Mouse (Mus musculus) embryonic facial prominence, embryonic 11.5 days (tissue): ENCODE measurements at regions not wholly inside any gene's neighbourhood (a gene's known extent, or its start where the extent isn't known, plus 50 kb on each side); places are given as distances from the start of the nearest gene placed in this dataset.

ENCODE experiments used
- ATAC-seq: fragments of 200-750 bp; cut with Nextera tagmentation; replicated peaks from 2 replicates; pipeline ENCODE4 v1.8.0; 2017; ENCODE audit warnings: low read depth; ENCODE audit not compliant: insufficient number of reproducible peaks, low FRiP score, low TSS enrichment
- DNase-seq: peaks from one replicate; pipeline ENCODE4 v3.0.0-alpha.2; 2015; ENCODE audit warnings: low spot score
- H3K27ac ChIP-seq: fragments of 300-500 bp; sonication (generic); replicated peaks from 2 replicates; pipeline ENCODE4 v1.5.1; 2014; ENCODE audit warnings: mild to moderate bottlenecking, low read depth, low read length, control low read depth
- H3K27me3 ChIP-seq: fragments of 300-500 bp; sonication (generic); 2 replicates; pipeline ENCODE4 v1.6.1; 2014; ENCODE audit warnings: mild to moderate bottlenecking, low read length, moderate library complexity, mixed read lengths; ENCODE audit not compliant: control insufficient read depth, insufficient read depth
- H3K36me3 ChIP-seq: fragments of 300-500 bp; sonication (generic); replicated peaks from 2 replicates; pipeline ENCODE4 v1.6.1; 2014; ENCODE audit warnings: low read depth, mild to moderate bottlenecking, low read length, moderate library complexity, mixed read lengths; ENCODE audit not compliant: control insufficient read depth, insufficient read depth
- H3K4me1 ChIP-seq: fragments of 300-500 bp; sonication (generic); 2 replicates; pipeline ENCODE4 v1.6.1; 2014; ENCODE audit warnings: low read length, mixed read lengths; ENCODE audit not compliant: control insufficient read depth, insufficient read depth
- H3K4me2 ChIP-seq: fragments of 300-500 bp; sonication (generic); 2 replicates; pipeline ENCODE4 v1.6.1; 2014; ENCODE audit warnings: low read depth, mild to moderate bottlenecking, control low read depth, low read length, moderate library complexity
- H3K4me3 ChIP-seq: fragments of 300-500 bp; sonication (generic); 2 replicates; pipeline ENCODE4 v1.5.1; 2014; ENCODE audit warnings: low read depth, low read length, control low read depth
- H3K9ac ChIP-seq: fragments of 300-500 bp; sonication (generic); replicated peaks from 2 replicates; pipeline ENCODE4 v1.6.1; 2014; ENCODE audit warnings: mild to moderate bottlenecking, control low read depth, low read length
- H3K9me3 ChIP-seq: fragments of 300-500 bp; sonication (generic); replicated peaks from 2 replicates; pipeline ENCODE4 v1.6.1; 2016; ENCODE audit warnings: mild to moderate bottlenecking, low read length, inconsistent platforms, mixed read lengths; ENCODE audit not compliant: control insufficient read depth
- WGBS: fragments of 180-500 bp; shearing (Covaris S2); extraction: QIAGEN DNeasy Blood & Tissue Kit; methylation state at CpG from one replicate; pipeline ENCODE4 v1.1.7; 2014; 5-methylcytosine and 5-hydroxymethylcytosine counted together

- 81% methylated on average over 30 of the region's 30 CpGs for WGBS
- no peaks in the 10 kb centered on the region for H3K9me3 ChIP-seq
- peaks cover 6% of the 10 kb centered on the region; the same call in 1 of the 2 replicates for H3K4me1 ChIP-seq
- no peak overlapping the region for H3K9ac ChIP-seq
- DNase-seq: no peak
- no peak overlapping the region for H3K4me3 ChIP-seq
- H3K27me3 ChIP-seq: no peaks in the 10 kb centered on the region
- no peak overlapping the region for H3K4me2 ChIP-seq
- H3K27ac ChIP-seq: no peak overlapping the region
- no peaks in the 10 kb centered on the region for H3K36me3 ChIP-seq
- ATAC-seq: no peak
Observed at GRCm38 (mm10) chr2:166305044-166306002, 149.9 kb upstream of the Sulf2 start.

GRCm38 (mm10) chr2:166303854-166304253 lies 148.4 kb upstream of the Sulf2 start:
- no peak overlapping the region for H3K9ac ChIP-seq
- DNase-seq (no peak), ATAC-seq (no peak)
- H3K4me1 ChIP-seq: peaks cover 6% of the 10 kb centered on the region; the same call in 1 of the 2 replicates
- no peak overlapping the region for H3K4me3 ChIP-seq
- H3K4me2 ChIP-seq: no peak overlapping the region
- WGBS: 80% methylated on average over 2 of the region's 2 CpGs
- H3K9me3 ChIP-seq: no peaks in the 10 kb centered on the region
- H3K27ac ChIP-seq: no peak overlapping the region
- no peaks in the 10 kb centered on the region for H3K27me3 ChIP-seq
- H3K36me3 ChIP-seq: no peaks in the 10 kb centered on the region

GRCm38 (mm10) chr2:166301161-166301560 lies 145.7 kb upstream of the Sulf2 start:
- Histone ChIP-seq H3K27me3 (no peaks in the 10 kb centered on the region), H3K4me1 (no peaks in the 10 kb centered on the region; the same call in 1 of the 2 replicates), H3K27ac (no peak overlapping the region), H3K4me2 (no peak overlapping the region), H3K9me3 (no peaks in the 10 kb centered on the region), H3K4me3 (no peak overlapping the region), H3K9ac (no peak overlapping the region), H3K36me3 (no peaks in the 10 kb centered on the region)
- DNase-seq: no peak
- ATAC-seq: no peak
- 82% methylated on average over 9 of the region's 9 CpGs for WGBS

- DNase-seq (no peak), ATAC-seq (no peak)
- Histone ChIP-seq H3K4me3 (no peak overlapping the region), H3K27ac (no peak overlapping the region), H3K4me2 (no peak overlapping the region), H3K36me3 (no peaks in the 10 kb centered on the region), H3K9ac (no peak overlapping the region), H3K27me3 (no peaks in the 10 kb centered on the region), H3K4me1 (peaks cover 16% of the 10 kb centered on the region), H3K9me3 (no peaks in the 10 kb centered on the region)
- WGBS: 69% methylated on average over 10 of the region's 10 CpGs
Observed at GRCm38 (mm10) chr2:166294672-166295071, 139.2 kb upstream of the Sulf2 start.

GRCm38 (mm10) chr2:166292987-166293386 lies 137.5 kb upstream of the Sulf2 start:
- Histone ChIP-seq H3K27ac (no peak overlapping the region), H3K9ac (no peak overlapping the region), H3K9me3 (no peaks in the 10 kb centered on the region), H3K27me3 (no peaks in the 10 kb centered on the region), H3K4me2 (no peak overlapping the region), H3K4me3 (no peak overlapping the region), H3K4me1 (peaks cover 16% of the 10 kb centered on the region), H3K36me3 (no peaks in the 10 kb centered on the region)
- DNase-seq: no peak
- WGBS: 77% methylated on average over 6 of the region's 6 CpGs
- no peak for ATAC-seq

- no peak overlapping the region for H3K4me2 ChIP-seq
- no peaks in the 10 kb centered on the region for H3K9me3 ChIP-seq
- H3K4me1 ChIP-seq: peaks cover 16% of the 10 kb centered on the region
- H3K9ac ChIP-seq: no peak overlapping the region; the same call in 1 of the 2 replicates
- peak overlapping the region; percentile 54 for H3K27ac ChIP-seq
- DNase-seq (peak; percentile 75), ATAC-seq (peak; percentile 70)
- no peak overlapping the region for H3K4me3 ChIP-seq
- WGBS: 23% methylated on average over 6 of the region's 6 CpGs
- no peaks in the 10 kb centered on the region for H3K27me3 ChIP-seq
- no peaks in the 10 kb centered on the region for H3K36me3 ChIP-seq
Observed at GRCm38 (mm10) chr2:166291266-166291665, 135.8 kb upstream of the Sulf2 start.

GRCm38 (mm10) chr2:166290826-166291225 lies 135.4 kb upstream of the Sulf2 start:
- Histone ChIP-seq H3K4me2 (no peak overlapping the region), H3K4me3 (no peak overlapping the region), H3K4me1 (peaks cover 16% of the 10 kb centered on the region), H3K9me3 (no peaks in the 10 kb centered on the region), H3K27ac (peak overlapping the region; percentile 43), H3K9ac (no peak overlapping the region), H3K36me3 (no peaks in the 10 kb centered on the region), H3K27me3 (no peaks in the 10 kb centered on the region)
- ATAC-seq: 0 out of 2 replicates have a peak, but pooled peaks have one; percentile 5
- peak; percentile 33 for DNase-seq
- WGBS: 33% methylated on average over 9 of the region's 9 CpGs

- H3K9ac ChIP-seq: no peak overlapping the region
- no peak overlapping the region for H3K4me3 ChIP-seq
- peaks cover 16% of the 10 kb centered on the region for H3K4me1 ChIP-seq
- WGBS: 73% methylated on average over 6 of the region's 6 CpGs
- no peak overlapping the region for H3K4me2 ChIP-seq
- H3K36me3 ChIP-seq: no peaks in the 10 kb centered on the region
- no peak overlapping the region for H3K27ac ChIP-seq
- H3K9me3 ChIP-seq: no peaks in the 10 kb centered on the region
- DNase-seq (no peak), ATAC-seq (no peak)
- no peaks in the 10 kb centered on the region for H3K27me3 ChIP-seq
Observed at GRCm38 (mm10) chr2:166289198-166289597, 133.7 kb upstream of the Sulf2 start.
